Mouse (Mus musculus) CH12.LX (cell line): Measurements from ENCODE around the gene Rps27a. TPM values are rescaled to one million over a fixed set of nuclear protein-coding genes. Genes with fewer than 3 reads are reported as not detected.

ENCODE experiments used
- DNase-seq: peaks from one replicate; pipeline ENCODE4 v3.0.0-alpha.2; 2013; ENCODE audit errors: extremely low read depth
- H3K27ac ChIP-seq: 2 replicates; pipeline ENCODE4 v1.5.1; 2012; ENCODE audit warnings: low read depth, mild to moderate bottlenecking, control low read depth, moderate library complexity; ENCODE audit not compliant: insufficient read depth
- H3K27me3 ChIP-seq: replicated peaks from 2 replicates; pipeline ENCODE3; 2012; ENCODE audit warnings: inconsistent platforms
- H3K36me3 ChIP-seq, 2 experiments: replicated peaks in 1 of 2; 2 replicates each; pipeline versions ENCODE3 to v1.6.1; 2012; ENCODE audit warnings: inconsistent platforms in 1 of 2, low read length in 1 of 2, mild to moderate bottlenecking in 1 of 2, mixed read lengths in 1 of 2, moderate library complexity in 1 of 2; ENCODE audit not compliant: control insufficient read depth in 1 of 2, insufficient read depth in 1 of 2
- H3K4me1 ChIP-seq, 2 experiments: 2 replicates each; pipeline ENCODE4 v1.6.1; 2012; ENCODE audit warnings: inconsistent platforms in 1 of 2, moderate library complexity in 1 of 2; ENCODE audit not compliant: insufficient read depth in 2 of 2, control insufficient read depth in 1 of 2
- H3K4me2 ChIP-seq: 2 replicates; pipeline ENCODE4 v1.6.1; 2012; ENCODE audit warnings: low read depth, mild to moderate bottlenecking, control low read depth; ENCODE audit not compliant: poor library complexity, insufficient read depth, severe bottlenecking
- H3K4me3 ChIP-seq, 3 experiments: fragments of 150-350 bp in 1 of 3; sonication (generic) in 1 of 3; replicated peaks in 1 of 3; 2 replicates each; pipeline versions ENCODE3 to v1.5.1; 2011 to 2012; ENCODE audit warnings: low read depth in 2 of 3, low read length in 2 of 3, mild to moderate bottlenecking in 2 of 3, moderate library complexity in 2 of 3, control low read depth in 1 of 3, improper control_type of control experiment in 1 of 3, inconsistent platforms in 1 of 3, mixed read lengths in 1 of 3; ENCODE audit not compliant: poor library complexity in 1 of 3
- H3K79me2 ChIP-seq: replicated peaks from 2 replicates; pipeline ENCODE4 v1.6.1; 2012; ENCODE audit warnings: mild to moderate bottlenecking, moderate library complexity; ENCODE audit not compliant: control insufficient read depth, poor library complexity, insufficient read depth, severe bottlenecking; ENCODE audit errors: extremely low read depth
- H3K9ac ChIP-seq: 2 replicates; pipeline ENCODE4 v1.6.1; 2012; ENCODE audit warnings: low read depth, mild to moderate bottlenecking, control low read depth, moderate library complexity; ENCODE audit not compliant: insufficient read depth
- H3K9me3 ChIP-seq: replicated peaks from 2 replicates; pipeline ENCODE3; 2012; ENCODE audit warnings: low read length, inconsistent platforms, mixed read lengths
- BHLHE40 ChIP-seq: IDR thresholded peaks from 2 replicates; pipeline ENCODE4 v1.6.1; 2011; ENCODE audit warnings: mild to moderate bottlenecking, low read depth, low read length, improper control_type of control experiment
- CHD2 ChIP-seq: IDR thresholded peaks from 2 replicates; pipeline ENCODE4 v1.6.1; 2011; ENCODE audit warnings: low read length, improper control_type of control experiment
- CTCF ChIP-seq, 2 experiments: IDR thresholded peaks in 1 of 2; conservative IDR thresholded peaks in 1 of 2; 2 replicates each; pipeline ENCODE4 v1.5.1; 2011 to 2012; ENCODE audit warnings: low read depth in 2 of 2, low read length in 2 of 2, improper control_type of control experiment in 1 of 2, inconsistent platforms in 1 of 2, mild to moderate bottlenecking in 1 of 2, moderate library complexity in 1 of 2
- EP300 ChIP-seq: IDR thresholded peaks from 2 replicates; pipeline ENCODE4 v1.6.1; 2011; ENCODE audit warnings: low read length, improper control_type of control experiment
- ETS1 ChIP-seq: conservative IDR thresholded peaks from 2 replicates; pipeline ENCODE4 v1.6.1; 2012; ENCODE audit warnings: low read depth, mild to moderate bottlenecking, inconsistent platforms, low read length, improper control_type of control experiment, moderate library complexity
- GABPA ChIP-seq: IDR thresholded peaks from 2 replicates; pipeline ENCODE4 v1.6.1; 2012; ENCODE audit warnings: low read depth, low read length, improper control_type of control experiment, inconsistent platforms; ENCODE audit not compliant: insufficient replicate concordance
- HCFC1 ChIP-seq: IDR thresholded peaks from 2 replicates; pipeline ENCODE4 v1.6.1; 2012; ENCODE audit warnings: low read depth, mild to moderate bottlenecking, inconsistent platforms, low read length, improper control_type of control experiment
- IRF4 ChIP-seq: IDR thresholded peaks from 2 replicates; pipeline ENCODE4 v1.6.1; 2014; ENCODE audit warnings: low read depth, mild to moderate bottlenecking, inconsistent platforms, low read length, improper control_type of control experiment
- JUN ChIP-seq: IDR thresholded peaks from 2 replicates; pipeline ENCODE4 v1.6.1; 2011; ENCODE audit warnings: low read depth, mild to moderate bottlenecking, low read length, improper control_type of control experiment, moderate library complexity; ENCODE audit not compliant: insufficient read depth
- JUND ChIP-seq: conservative IDR thresholded peaks from 2 replicates; pipeline ENCODE4 v1.6.1; 2011; ENCODE audit warnings: low read depth, low read length, improper control_type of control experiment
- KAT2A ChIP-seq: IDR thresholded peaks from 2 replicates; pipeline ENCODE4 v1.6.1; 2012; ENCODE audit warnings: low read length, improper control_type of control experiment, inconsistent platforms; ENCODE audit not compliant: insufficient replicate concordance
- MAFK ChIP-seq: IDR thresholded peaks from 2 replicates; pipeline ENCODE4 v1.6.1; 2011; ENCODE audit warnings: low read length, improper control_type of control experiment; ENCODE audit not compliant: insufficient replicate concordance
- MYC ChIP-seq: IDR thresholded peaks from 2 replicates; pipeline ENCODE4 v1.6.1; 2011; ENCODE audit warnings: low read depth, mild to moderate bottlenecking, improper control_type of control experiment, low read length
- RAD21 ChIP-seq: IDR thresholded peaks from 2 replicates; pipeline ENCODE4 v1.6.1; 2011; ENCODE audit warnings: low read depth, mild to moderate bottlenecking, low read length, improper control_type of control experiment, moderate library complexity
- RCOR1 ChIP-seq: conservative IDR thresholded peaks from 2 replicates; pipeline ENCODE4 v1.6.1; 2012; ENCODE audit warnings: low read depth, mild to moderate bottlenecking, inconsistent platforms, low read length, improper control_type of control experiment
- SMC3 ChIP-seq: IDR thresholded peaks from 2 replicates; pipeline ENCODE4 v1.6.1; 2011; ENCODE audit warnings: low read depth, low read length, improper control_type of control experiment
- TBP ChIP-seq: conservative IDR thresholded peaks from 2 replicates; pipeline ENCODE4 v1.6.1; 2011; ENCODE audit warnings: low read depth, low read length, improper control_type of control experiment
- USF2 ChIP-seq: conservative IDR thresholded peaks from 2 replicates; pipeline ENCODE4 v1.6.1; 2011; ENCODE audit warnings: low read depth, low read length, improper control_type of control experiment
- ZC3H11A ChIP-seq: IDR thresholded peaks from 2 replicates; pipeline ENCODE4 v1.6.1; 2012; ENCODE audit warnings: low read depth, mild to moderate bottlenecking, inconsistent platforms, low read length, improper control_type of control experiment
- ZNF384 ChIP-seq: IDR thresholded peaks from 2 replicates; pipeline ENCODE4 v1.6.1; 2012; ENCODE audit warnings: low read depth, low read length, improper control_type of control experiment, inconsistent platforms
- dilution Hi-C: fragments of 300-500 bp; cut with MboI; formaldehyde crosslinking; loops from 2 replicates; pipeline ENCODE4 v1.14.3; 2020; ENCODE audit warnings: low sequenced_read_pairs; ENCODE audit not compliant: extremely low pct_unique_long_range_greater_than_20kb, extremely low pct_ligation_motif_present
- in situ Hi-C: fragments of 300-500 bp; cut with MboI; formaldehyde crosslinking; loops from 3 replicates; pipeline ENCODE4 v1.14.3; 2019; ENCODE audit warnings: low sequenced_read_pairs, low pct_ligation_motif_present, low pct_unique_long_range_greater_than_20kb, mixed read lengths
- polyA plus RNA-seq: library from polyadenylated mRNA; unstranded; fragments of >175 nt; gene quantifications from 2 replicates; pipeline ENCODE4 v1.2.1, GENCODE M21; 2012; ENCODE audit warnings: low read depth; ENCODE audit not compliant: insufficient read length
- total RNA-seq, 2 experiments: library from RNA; depleted of rRNA; stranded (reverse); fragments of 300-350 nt in 1 of 2; fragments of >200 nt in 1 of 2; gene quantifications; 2 replicates each; pipeline ENCODE4 v1.2.3; 2012 to 2014

Gene Rps27a
- total and polyA plus RNA-seq, 3 experiments = 2,619 to 3,767 (median 2,733) TPM

GRCm38 (mm10) chr11:29512818-29513535 is 34.9 kb downstream of the Rps27a start:
- no peaks in the 10 kb centered on the region for H3K9me3 ChIP-seq
- dilution Hi-C loops = no loop called here
- H3K4me2 ChIP-seq = no peak overlapping the region
- H3K36me3 ChIP-seq = peaks cover 8 to 26% of the 10 kb centered on the region in 2 experiments
- TF ChIP-seq CTCF (conservative IDR thresholded peaks at IDR 0.05 in 1 of 2, IDR thresholded peaks at IDR 0.05 in 1 of 2; ENCODE audit: low read depth in 2 of 2, low read length in 2 of 2) (peak in 1 of 2 experiments; percentile 58; a peak in 2 of 4 replicates), IRF4 (no peak), RAD21 (peak; percentile 1), ETS1 (no peak), MYC (peak; percentile 56; the same call in 1 of the 2 replicates), BHLHE40 (no peak), ZNF384 (peak; percentile 62)
- DNase-seq = no peak
- in situ Hi-C loops = no loop called here
- no peak overlapping the region for H3K27ac ChIP-seq
- H3K4me1 ChIP-seq = peaks cover 0 to 20% of the 10 kb centered on the region in 2 experiments; a peak in 2 of 4 replicates
- H3K9ac ChIP-seq = no peak overlapping the region
- H3K79me2 ChIP-seq = peaks cover 17% of the 10 kb centered on the region
- no peak overlapping the region for H3K4me3 ChIP-seq
- no peaks in the 10 kb centered on the region for H3K27me3 ChIP-seq

- Histone ChIP-seq H3K9me3 (no peaks in the 10 kb centered on the region), H3K9ac (no peak overlapping the region), H3K27ac (no peak overlapping the region), H3K4me1 (peaks cover 0 to 16% of the 10 kb centered on the region in 2 experiments; a peak in 2 of 4 replicates), H3K4me3 (no peak overlapping the region), H3K79me2 (peaks cover 14% of the 10 kb centered on the region)
- in situ Hi-C loops = no loop called here
- TF ChIP-seq KAT2A (no peak), JUND (no peak), USF2 (no peak), EP300 (0 out of 2 replicates have a peak, but pooled peaks have one; percentile 15)
- TF ChIP-seq, all 38 proteins: peak for 1
- H3K36me3 ChIP-seq = peaks cover 18 to 50% of the 10 kb centered on the region in 2 experiments
- DNase-seq = no peak
- H3K27me3 ChIP-seq = no peaks in the 10 kb centered on the region
- no peak overlapping the region for H3K4me2 ChIP-seq
- dilution Hi-C loops = no loop called here
These were observed 38.5 kb downstream of the Rps27a start for GRCm38 (mm10) chr11:29509421-29509820.

GRCm38 (mm10) chr11:29504899-29505625 is 42.8 kb downstream of the Rps27a start:
- Histone ChIP-seq H3K9me3 (no peaks in the 10 kb centered on the region), H3K36me3 (peaks cover 25 to 55% of the 10 kb centered on the region in 2 experiments), H3K4me1 (no peaks in the 10 kb centered on the region), H3K9ac (no peak overlapping the region), H3K4me3 (no peak overlapping the region), H3K27ac (no peak overlapping the region), H3K4me2 (no peak overlapping the region), H3K79me2 (no peaks in the 10 kb centered on the region; the same call in 1 of the 2 replicates), H3K27me3 (no peaks in the 10 kb centered on the region)
- no peak for DNase-seq
- in situ Hi-C loops (no loop called here), dilution Hi-C loops (no loop called here)
- TF ChIP-seq JUN (no peak), GABPA (no peak), IRF4 (no peak), RCOR1 (no peak), ZNF384 (no peak), HCFC1 (no peak), MAFK (no peak), SMC3 (no peak), TBP (no peak), ETS1 (no peak), CHD2 (no peak), ZC3H11A (no peak), BHLHE40 (no peak)
